Mouse (Mus musculus) liver, adult 2 months (tissue): ENCODE data around the gene Zfp740.

Source experiments
- CTCF ChIP-seq: fragments of 200-500 bp; IDR thresholded peaks from 2 replicates; pipeline ENCODE4 v1.5.1; 2011; ENCODE audit warnings: low read depth, low read length, control low read depth
- POLR2A ChIP-seq: fragments of 200-500 bp; IDR thresholded peaks from 2 replicates; pipeline ENCODE4 v1.6.1; 2011; ENCODE audit warnings: low read length, control low read depth; ENCODE audit not compliant: insufficient read depth; ENCODE audit errors: extremely low read depth

- TF ChIP-seq CTCF, result no peak
- TF ChIP-seq POLR2A, result no peak
Measured at GRCm38 (mm10) chr15:102248131-102248811, 45.2 kb downstream of the Zfp740 start.
